Mouse (Mus musculus) layer of hippocampus, postnatal 25 days (tissue): Measurements from ENCODE around the gene Sema3b. TPM values are rescaled to one million over a fixed set of nuclear protein-coding genes. Genes with fewer than 3 reads are reported as not detected.

Experiments
- DNase-seq, 2 experiments: peaks; one replicate each; pipeline ENCODE4 v3.0.0; 2022; ENCODE audit warnings: mixed read lengths in 2 of 2, low spot score in 1 of 2; ENCODE audit errors: extremely low spot score in 1 of 2
- total RNA-seq, 2 experiments: library from RNA; stranded (reverse); gene quantifications; 2 replicates each; pipeline ENCODE4 v1.2.3; 2021

Sema3b gene
- total RNA-seq, 2 experiments from 2014 or later, result 2.2 to 2.7 TPM

GRCm38 (mm10) chr9:107552690-107553393 is 56.2 kb downstream of the Sema3b start:
- no peak for DNase-seq

GRCm38 (mm10) chr9:107551890-107552355 is 57.1 kb downstream of the Sema3b start:
- no peak for DNase-seq

GRCm38 (mm10) chr9:107551117-107551889 is 57.7 kb downstream of the Sema3b start, which contains the start of gene Rassf1:
Gene Rassf1 (plus strand): TSS chr9:107551555.
- DNase-seq, result no peak

GRCm38 (mm10) chr9:107550491-107551116 is 58.4 kb downstream of the Sema3b start:
- DNase-seq, result no peak

DNA sequence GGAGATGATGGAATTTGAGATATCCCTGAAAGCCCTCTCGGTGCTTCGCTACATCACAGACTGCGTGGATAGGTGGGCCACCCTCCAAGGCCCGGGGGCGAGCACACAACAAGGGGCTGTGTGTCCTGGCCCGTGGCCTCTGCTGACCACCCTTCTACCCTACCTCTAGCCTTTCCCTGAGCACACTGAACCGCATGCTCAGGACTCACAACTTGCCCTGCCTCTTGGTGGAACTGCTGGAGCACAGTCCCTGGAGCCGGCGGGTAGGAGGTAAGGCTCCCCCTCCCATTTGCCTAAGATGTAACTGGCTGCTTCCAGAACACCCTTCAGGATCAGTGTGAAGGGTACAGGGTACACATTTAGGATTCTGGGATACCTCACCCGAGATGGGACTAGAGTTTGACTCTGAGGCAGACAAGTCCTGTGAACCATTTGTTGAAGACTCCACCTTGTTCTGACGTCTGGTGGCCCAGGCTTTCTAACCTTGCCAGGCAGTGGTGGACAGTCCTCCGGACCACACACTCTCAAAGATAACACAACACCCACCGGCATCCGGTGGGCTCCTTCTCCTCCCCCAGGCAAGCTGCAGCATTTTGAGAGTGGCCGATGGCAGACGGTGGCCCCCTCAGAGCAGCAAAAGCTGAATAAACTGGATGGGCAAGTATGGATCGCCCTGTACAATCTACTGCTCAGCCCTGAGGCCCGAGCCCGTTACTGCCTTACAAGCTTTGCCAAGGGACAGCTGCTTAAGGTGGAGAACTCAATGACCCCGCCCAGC is 59.5 kb downstream of the Sema3b start:
- no peak for DNase-seq

GRCm38 (mm10) chr9:107548820-107549219 is 60.2 kb downstream of the Sema3b start:
- DNase-seq, result no peak

DNA sequence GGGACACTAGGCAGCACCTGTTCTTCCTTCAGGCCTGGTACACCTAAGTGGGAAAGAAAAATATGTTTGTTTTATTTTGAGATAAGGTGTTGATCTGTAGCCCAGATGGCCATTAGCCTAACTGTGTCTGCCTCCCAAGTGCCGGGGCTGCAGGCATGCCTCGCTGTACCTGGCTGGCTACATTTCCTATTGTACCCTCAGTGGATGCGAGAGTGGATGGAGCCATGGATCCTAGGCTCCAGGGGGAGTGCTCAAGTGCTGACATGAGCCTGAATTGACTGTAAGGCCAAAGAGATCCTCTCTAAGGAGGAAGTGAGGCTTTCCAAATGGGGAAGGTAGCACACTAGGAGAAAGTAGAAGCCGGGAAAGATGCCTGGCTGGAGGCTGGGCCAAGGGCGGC is 61.1 kb downstream of the Sema3b start:
- DNase-seq, result no peak

Other genes starting within 250 kb of the Sema3b start
- gene Cacna2d2, start 209.6 kb downstream of the Sema3b start, total RNA-seq, result 10 to 100 TPM; 16.8 to 21.2 TPM
- gene Tmem115, start 75.3 kb downstream of the Sema3b start, total RNA-seq, result 10 to 100 TPM; 38.1 to 41.0 TPM
- gene Cyb561d2, start 67.0 kb downstream of the Sema3b start, total RNA-seq, result 10 to 100 TPM; 16.4 to 18.5 TPM
- 10 to 100 TPM; 42.4 to 44.9 TPM for gene Nprl2, start 67.0 kb downstream of the Sema3b start, total RNA-seq
- gene Zmynd10, start 61.9 kb downstream of the Sema3b start, total RNA-seq, result 1 to 10 TPM; 4.7 to 5.2 TPM
- 10 to 100 TPM; 16.1 to 16.3 TPM for gene Rassf1, start 57.7 kb downstream of the Sema3b start, total RNA-seq
- gene Tusc2, start 46.0 kb downstream of the Sema3b start, total RNA-seq, result 10 to 100 TPM; 71.1 to 76.0 TPM
- gene Hyal2, start 41.3 kb downstream of the Sema3b start, total RNA-seq, result 10 to 100 TPM; 13.2 to 17.8 TPM
- 1 to 10 TPM; 6.4 to 8.0 TPM for gene Hyal1, start 32.3 kb downstream of the Sema3b start, total RNA-seq
- gene Naa80, start 30.3 kb downstream of the Sema3b start, total RNA-seq, result 10 to 100 TPM; 11.3 to 13.3 TPM
- gene Hyal3, start 28.4 kb downstream of the Sema3b start, total RNA-seq, result 1 to 10 TPM; 1.4 to 1.9 TPM
- gene Ifrd2, start 21.6 kb downstream of the Sema3b start, total RNA-seq, result 10 to 100 TPM; 11.8 to 16.8 TPM
- gene Gnai2, start 26.1 kb upstream of the Sema3b start, total RNA-seq, result 100 to 1,000 TPM; 208 to 223 TPM
- 10 to 100 TPM; 57.8 to 66.2 TPM for gene Slc38a3, start 60.3 kb upstream of the Sema3b start, total RNA-seq
- gene Gnat1, start 70.5 kb upstream of the Sema3b start, total RNA-seq, result not detected
- gene Sema3f, start 101.2 kb upstream of the Sema3b start, total RNA-seq, result 1 to 10 TPM; 2.9 to 4.2 TPM
- 100 to 1,000 TPM; 117 to 159 TPM for gene Rbm5, start 161.8 kb upstream of the Sema3b start, total RNA-seq